Mouse (Mus musculus): ENCODE results near the gene Tbc1d23. TPM values are rescaled to one million over a fixed set of nuclear protein-coding genes. Genes with fewer than 3 reads are reported as not detected.
A peak's percentile ranks its signal among the peaks of the same experiment; 100 is the strongest.

The Tbc1d23 gene
- polyA plus RNA-seq, 1 experiment from 2014 or later, result 23.2 TPM

GRCm38 (mm10) chr16:57120913-57121815 is 110.1 kb downstream of the Tbc1d23 start, which contains the start of gene Tomm70a:
Gene Tomm70a, plus strand, starts transcription at chr16:57121703.
- H3K4me1 ChIP-seq, result peaks cover 12% of the 10 kb centered on the region
- H3K27me3 ChIP-seq (replicated peaks), result no peaks in the 10 kb centered on the region
- H3K9ac ChIP-seq, result peak within 1 kb of the TSS; percentile 100
- H3K9me3 ChIP-seq, result no peaks in the 10 kb centered on the region
- under 1% methylated on average over 37 of the region's 37 CpGs for WGBS
- H3K27ac ChIP-seq, result peak within 1 kb of the TSS; percentile 96
- peak within 1 kb of the TSS; percentile 99 for H3K4me3 ChIP-seq (replicated peaks)
- H3K4me2 ChIP-seq, result peak within 1 kb of the TSS; percentile 66
- H3K36me3 ChIP-seq, result no peaks in the 10 kb centered on the region
- ATAC-seq (ENCODE audit: insufficient read depth, low FRiP score, low read depth), result peak; percentile 99

Other genes starting within 250 kb of the Tbc1d23 start
- gene Tmem45a2, start 160.1 kb downstream of the Tbc1d23 start, polyA plus RNA-seq (2015; fragmentation: Nextera tagmentation; extraction: Ambion mirVana), result 0.18 and 0.26 TPM in 2 replicates
- gene Tomm70a, start 109.8 kb downstream of the Tbc1d23 start, polyA plus RNA-seq (2015; fragmentation: Nextera tagmentation; extraction: Ambion mirVana), result 44.7 and 45.7 TPM in 2 replicates
- gene Nit2, start 64.2 kb downstream of the Tbc1d23 start, polyA plus RNA-seq (2015; fragmentation: Nextera tagmentation; extraction: Ambion mirVana), result 76.3 and 88.5 TPM in 2 replicates
- 0.05 and 0.06 TPM in 2 replicates for gene Tmem30c, start 61.4 kb upstream of the Tbc1d23 start, polyA plus RNA-seq (2015; fragmentation: Nextera tagmentation; extraction: Ambion mirVana)
- 40.1 and 42.1 TPM in 2 replicates for gene Filip1l, start 121.6 kb upstream of the Tbc1d23 start, polyA plus RNA-seq (2015; fragmentation: Nextera tagmentation; extraction: Ambion mirVana)

Data from stomach, embryonic 15.5 days (tissue).